Mouse (Mus musculus) right cerebral cortex, postnatal 10 days (tissue): ENCODE data around the gene Dlgap1.
A peak's percentile ranks its signal among the peaks of the same experiment; 100 is the strongest.

Experiments used
- DNase-seq, 2 experiments: peaks; one replicate each; pipeline ENCODE4 v3.0.0; 2021; ENCODE audit warnings: low spot score in 2 of 2

Gene Dlgap1

DNA sequence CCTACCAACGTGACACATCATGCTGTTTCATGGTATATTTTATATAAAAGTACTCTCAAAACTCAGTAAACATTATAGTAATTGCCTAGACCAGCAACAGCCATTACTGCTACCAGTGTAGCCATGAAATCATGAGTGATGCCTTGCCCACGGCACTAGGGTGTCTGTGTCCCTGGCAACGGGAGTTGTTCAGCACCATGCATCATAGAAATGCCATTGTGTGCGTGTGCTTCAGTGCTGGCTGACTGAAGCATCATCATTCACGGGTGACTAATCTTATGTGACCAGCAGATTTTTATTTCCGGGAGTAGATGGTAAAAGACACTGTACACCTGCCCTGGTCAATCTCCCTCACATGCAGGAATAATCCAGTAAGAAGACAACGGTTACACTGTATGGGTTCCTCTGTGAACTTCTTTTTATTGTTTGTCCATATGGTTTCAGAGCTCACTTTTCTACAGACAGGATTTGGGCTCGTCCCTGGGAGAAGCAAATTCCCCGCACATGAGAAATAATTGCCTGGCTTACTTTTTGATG lies 203.7 kb downstream of the Dlgap1 start:
- no peak for DNase-seq

DNA sequence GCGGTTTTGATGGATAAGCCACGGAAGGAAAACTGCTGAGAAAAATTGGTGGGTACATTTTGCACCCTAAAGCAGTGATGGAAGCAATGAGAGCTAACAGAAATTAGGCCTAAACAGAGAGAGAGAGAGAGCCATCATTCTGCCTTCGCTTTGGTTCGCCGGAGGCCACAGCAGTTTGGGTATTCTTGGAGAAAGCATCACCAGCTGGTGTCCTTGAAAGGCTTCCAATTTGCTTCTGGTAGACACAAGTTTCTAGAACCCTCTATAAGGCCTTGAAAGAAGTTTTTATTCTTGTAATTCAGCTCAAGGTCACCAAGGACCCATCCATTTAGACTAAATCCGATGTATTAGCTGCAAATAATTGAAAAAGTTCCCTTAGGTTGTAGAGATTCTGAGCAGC lies 205.0 kb downstream of the Dlgap1 start:
- peak; percentile 25 to 36 for DNase-seq

DNA sequence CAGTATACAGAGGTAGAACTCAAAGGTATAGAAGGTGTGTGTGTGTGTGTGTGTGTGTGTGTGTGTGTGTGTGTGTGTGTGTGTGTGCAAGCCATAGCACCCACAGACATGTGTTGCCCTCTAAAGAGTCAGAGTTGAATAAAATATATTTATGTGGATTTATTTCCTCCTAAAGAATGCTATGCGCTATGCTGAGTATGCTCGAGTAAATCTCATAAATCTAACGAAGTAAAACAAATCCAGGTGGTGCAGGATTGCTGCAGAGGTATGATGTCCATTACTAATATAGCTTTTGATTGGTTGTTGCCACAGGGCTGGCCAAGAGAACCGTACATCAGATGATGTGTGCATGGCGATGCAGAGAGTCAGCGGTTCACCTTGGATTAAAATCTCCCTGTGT lies 222.4 kb downstream of the Dlgap1 start:
- no peak for DNase-seq

DNA sequence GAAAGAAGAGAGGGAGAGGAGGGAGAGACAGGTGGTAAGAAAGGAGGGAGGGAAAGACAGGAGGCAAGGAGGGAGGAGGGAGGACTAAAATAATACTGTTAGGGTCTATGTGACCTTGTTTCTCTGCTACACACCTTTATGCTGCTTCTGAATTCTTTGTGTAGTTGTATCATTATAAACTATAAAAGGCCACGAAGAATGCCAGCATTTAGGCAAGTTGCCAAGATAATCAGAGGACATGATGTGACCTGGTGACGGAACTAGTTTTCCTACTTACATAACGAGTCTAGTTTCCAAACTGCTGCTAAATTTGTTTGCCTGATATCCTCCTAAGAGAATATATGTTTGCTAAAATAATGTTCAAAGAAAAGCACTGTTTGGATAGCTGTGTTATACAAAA lies 254.0 kb downstream of the Dlgap1 start:
- no peak for DNase-seq

DNA sequence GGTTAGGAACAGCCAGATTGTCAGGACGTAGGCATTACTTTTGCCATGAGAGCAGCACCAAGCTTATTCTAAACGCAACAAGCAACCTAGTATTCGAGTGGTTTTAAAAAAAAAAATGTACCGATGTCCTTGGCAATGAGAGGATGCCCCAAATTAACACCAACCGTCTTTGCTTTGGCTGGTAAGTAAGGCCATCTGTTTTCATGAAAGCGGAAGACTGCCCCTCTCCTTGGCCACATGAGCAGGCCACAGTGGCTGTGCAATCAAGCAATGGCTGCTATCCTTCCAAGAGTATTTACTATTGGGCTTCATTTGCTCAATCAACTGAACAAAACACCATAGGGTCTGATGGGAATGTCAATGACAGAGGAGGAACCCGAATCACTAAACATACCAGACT lies 278.5 kb downstream of the Dlgap1 start:
- DNase-seq: no peak

DNA sequence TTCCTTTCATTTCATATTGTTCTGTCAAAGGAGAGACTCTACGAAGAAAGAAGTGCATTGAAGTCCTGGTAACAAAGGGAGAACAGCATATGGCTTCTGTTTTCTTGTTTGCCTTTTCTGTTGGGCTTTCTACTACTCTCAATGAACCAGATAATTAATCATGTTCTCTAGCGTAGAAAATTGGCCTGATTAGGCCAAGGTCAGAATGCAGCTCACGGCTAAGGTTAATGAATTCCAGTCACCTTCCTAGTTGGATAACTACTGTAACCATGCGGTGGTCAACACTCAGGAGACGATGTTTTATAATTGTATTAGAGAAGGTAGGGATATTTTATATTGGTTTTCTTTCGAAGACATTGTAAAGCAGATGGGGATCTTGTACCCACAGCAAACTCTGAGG lies 279.4 kb downstream of the Dlgap1 start:
- DNase-seq: no peak

DNA sequence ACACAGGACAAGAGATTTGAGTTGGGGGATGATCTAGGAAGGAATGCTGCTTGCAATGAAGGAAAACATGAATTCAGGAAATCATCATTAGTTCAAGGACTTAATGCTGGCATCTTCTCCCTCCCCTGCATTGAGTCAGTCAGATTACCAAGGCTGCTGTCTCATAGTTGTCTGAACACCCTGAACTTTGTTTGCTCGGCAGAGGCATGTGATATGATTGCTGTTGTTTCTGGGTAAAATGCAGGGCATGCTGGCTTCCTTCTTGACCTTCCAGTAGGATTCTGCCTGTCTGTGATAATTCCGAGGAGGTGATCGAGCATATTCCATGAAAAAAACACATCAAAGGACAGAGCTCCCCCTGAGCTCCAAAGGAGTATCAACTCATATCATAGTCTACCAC lies 283.6 kb downstream of the Dlgap1 start:
- no peak for DNase-seq

DNA sequence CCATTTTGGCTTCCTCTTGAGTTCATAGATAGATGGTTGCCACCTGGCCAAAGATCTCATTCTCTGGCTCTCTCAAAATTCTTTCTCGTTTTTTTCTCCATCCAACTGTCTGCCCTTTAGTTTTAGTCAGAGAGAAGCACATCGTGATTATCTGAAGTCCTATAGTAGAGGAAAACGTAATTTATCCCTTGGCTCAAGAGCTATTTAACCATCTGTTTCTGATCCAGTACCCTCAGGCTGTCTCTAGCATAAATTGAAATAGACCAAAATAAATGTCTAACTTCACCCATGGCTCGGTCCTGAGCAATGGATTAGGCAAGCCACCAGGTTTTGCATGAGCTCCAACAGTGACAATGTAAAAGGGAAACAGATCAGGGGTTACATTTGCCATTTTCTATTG lies 287.5 kb downstream of the Dlgap1 start:
- DNase-seq: no peak

DNA sequence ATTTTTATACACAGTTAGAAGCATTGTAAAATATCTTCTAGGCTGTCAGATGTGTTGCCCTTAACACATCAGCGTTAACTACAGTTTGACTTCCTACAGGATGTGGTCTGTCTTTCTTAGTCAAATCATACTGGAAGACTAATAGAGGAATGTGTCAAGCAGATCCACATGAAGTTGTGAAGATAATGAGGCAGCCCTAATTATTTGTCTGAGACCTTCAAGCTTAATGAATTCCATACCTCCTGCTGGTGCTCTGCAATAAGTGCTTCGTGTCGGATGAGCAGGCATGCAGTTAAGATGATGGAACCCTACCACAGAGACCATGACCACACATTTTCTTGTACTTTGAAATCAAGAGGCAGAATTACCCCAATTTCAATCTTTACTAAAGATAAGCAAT lies 294.3 kb downstream of the Dlgap1 start:
- no peak for DNase-seq

DNA sequence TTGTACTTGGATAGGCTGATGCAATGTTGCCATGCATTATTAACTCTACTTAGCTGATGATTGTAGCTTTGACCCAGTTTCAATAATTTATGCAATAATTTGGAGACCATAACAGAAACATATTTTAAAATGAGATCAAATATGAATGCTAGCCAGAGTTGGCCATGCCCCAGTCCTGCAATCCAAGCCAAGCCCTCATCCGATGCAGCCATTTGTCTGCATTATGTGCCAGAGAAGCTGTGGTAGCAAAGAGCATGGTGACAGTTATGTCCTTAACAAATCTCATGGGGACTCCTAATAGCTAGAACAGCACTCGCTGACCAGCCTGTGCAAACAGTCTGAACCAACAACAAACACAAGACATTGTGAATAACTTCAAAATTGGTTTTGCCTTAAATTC lies 303.3 kb downstream of the Dlgap1 start:
- DNase-seq: no peak

DNA sequence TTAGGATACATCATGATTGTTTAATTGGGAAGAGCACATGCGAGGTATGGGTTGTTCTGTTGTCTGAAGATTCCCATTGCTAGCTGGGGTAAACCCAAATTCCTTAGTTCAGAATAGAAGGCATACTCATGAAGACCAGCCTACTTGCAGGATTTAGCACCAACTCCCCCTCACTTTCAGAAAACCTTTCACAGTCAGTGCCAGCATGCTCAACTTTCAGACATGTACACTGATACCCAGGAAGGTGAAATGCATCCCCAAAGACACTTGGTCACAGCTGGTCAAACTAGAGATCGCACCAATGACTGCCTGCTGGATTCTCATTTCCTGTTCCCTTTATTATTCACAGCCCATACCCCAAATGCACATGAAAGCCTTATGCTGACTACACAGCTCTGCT lies 318.8 kb downstream of the Dlgap1 start:
- DNase-seq: no peak

DNA sequence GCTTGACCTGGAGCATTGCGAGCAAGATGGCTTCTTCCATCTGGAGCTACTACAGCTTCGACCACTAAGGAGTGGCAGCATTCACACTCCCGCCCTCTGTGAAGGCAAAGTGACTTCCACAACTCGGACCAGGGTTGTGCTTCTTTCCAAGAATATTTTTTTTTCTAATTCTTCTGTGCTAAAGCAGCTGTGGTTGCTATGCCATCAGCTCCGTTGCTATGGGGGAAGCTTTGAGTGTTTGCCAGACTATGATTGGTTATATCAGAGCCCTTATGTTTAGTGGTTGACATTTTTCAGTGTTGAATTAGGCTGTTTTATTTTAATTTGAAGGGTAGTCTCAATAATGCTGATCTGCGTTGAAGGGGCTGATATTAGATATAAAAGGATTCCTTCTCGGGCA lies 325.2 kb downstream of the Dlgap1 start:
- peak; percentile 32 to 75 for DNase-seq

DNA sequence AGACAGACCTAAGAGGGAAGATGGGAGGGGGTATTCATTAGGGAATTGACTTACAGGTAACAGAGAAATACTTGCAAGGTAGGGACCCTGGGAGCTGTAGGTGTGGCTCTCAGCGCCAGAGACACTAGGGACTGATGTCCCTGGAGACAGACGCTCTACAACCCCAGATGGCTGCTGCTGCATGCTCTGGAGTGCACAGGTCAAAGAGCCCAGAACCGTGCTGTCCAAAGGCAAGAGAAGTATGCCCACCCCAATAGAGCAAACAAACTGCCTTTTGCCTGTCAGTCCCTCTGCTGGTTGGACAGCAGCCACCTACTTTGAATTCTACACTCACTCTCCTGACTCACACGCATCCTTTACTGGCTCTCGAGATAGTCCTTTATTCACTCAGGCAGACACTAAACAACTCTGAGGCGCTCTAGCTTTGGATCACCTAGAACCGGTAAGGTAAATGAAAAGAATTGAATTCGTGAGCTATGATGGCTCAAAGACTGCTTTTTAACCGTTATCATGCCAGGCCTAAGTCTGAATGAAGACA lies 333.1 kb downstream of the Dlgap1 start:
- DNase-seq: peak in 1 of 2 experiments; percentile 33

DNA sequence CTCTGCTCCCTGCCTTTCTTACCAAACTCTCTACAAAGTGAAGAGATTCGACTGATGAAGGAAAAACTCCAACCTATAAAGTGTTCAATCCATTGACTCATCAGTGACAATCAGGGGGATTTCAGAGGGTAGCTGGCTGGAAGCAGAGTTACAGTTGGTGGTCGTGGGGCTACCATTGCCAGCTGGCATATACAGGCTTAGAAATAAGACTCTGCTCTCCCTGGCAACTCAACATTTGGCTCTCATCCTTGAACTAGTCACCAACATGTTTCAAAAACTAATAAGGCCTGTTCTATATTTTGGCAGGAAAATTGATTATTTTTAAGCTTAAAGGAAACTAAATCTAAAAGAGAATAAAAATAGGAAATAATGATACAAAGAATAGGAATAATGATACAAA lies 333.8 kb downstream of the Dlgap1 start:
- no peak for DNase-seq

DNA sequence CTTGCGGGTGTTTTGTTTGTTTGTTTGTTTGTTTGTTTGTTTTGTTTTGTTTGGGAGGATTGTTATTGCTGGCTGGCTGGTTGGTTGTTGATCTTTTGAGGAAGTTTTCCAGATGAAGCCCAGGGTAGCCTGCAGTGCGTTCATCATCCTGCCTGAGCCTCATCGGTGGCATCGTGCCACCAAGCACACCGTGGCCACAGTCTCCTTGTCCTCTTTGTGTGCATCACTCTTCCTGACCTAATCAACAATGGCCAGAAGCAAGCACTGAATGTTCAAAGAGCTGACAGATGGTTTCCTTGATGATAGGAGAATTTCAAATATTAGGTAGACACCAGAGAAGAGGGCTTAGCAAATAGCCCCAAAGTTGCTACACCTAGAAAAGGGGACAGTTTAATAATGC lies 336.1 kb downstream of the Dlgap1 start:
- no peak for DNase-seq

DNA sequence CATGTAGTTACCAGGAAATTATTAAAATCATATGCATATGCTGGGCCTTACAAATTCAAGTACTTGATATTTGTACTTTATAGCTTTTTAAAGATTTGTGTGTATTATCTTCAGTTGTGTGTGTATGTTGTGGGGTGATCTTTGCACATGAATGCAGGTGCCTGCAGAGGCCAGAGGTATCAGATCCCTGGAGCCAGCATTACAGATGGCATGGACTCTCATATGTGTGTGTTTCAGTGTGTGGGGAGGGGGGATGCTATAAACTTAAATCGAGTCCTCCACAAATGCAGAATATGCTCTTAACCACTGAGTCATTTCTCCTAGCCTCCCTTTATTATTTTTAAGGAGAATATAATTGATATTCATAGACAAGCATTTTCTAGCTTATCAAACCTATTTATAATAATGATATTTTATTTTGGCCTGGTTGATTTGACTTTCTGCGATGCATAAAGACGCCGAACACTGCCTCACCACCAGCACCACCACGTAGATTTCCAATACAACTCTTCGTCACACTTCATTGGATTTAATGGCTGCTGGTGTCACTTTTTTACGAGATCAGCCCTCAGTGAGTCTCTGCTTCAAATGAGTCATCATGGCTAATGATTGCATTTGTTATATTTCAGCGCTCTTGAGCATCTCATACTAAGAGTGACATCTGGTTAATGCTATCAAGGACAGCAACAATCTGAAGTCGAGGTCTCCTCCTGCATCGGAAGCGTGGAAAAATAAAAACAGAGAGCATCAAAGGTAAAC lies 338.7 kb downstream of the Dlgap1 start:
- DNase-seq: peak in 1 of 2 experiments; percentile 15

DNA sequence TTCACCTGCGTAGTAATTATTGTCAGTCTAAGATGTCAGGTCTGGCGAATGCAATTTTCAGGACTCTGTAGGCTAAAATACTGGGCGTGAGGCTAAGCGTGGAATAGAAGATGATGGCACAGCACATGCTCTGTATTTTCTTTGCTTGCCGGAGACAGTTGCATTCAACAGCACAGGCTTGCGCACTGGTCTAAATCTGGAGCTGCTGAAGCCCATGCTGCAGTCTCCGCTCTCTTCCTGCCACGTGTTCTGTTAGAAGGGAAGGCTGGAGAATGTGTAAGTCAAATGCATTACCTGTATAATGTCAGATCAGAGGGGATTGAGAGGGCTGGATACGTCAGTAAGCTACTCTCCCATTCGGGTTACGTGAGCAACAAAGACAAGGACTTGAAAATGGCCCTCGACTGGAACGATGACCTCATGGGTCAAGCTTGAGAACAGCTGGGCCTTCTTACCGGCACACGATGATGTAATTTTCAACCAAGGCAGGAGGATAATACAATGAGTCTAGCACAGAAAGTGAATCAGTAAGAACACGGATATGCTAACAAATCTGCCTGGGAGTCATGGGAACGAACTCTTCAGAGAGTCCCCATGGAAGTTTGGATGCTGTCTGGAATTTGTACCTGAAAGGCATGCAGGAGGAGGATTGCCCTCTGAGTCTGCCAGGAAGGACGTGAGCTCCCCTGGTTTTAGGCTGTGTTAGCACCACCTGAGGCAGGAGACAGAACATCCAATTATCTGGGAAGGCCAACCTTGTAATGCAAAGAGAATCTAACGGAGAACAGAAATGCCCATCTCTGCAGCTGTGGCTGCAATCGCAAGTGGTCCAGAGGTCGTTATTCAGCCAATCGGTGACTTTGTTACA lies 339.7 kb downstream of the Dlgap1 start:
- peak; percentile 60 to 77 for DNase-seq

DNA sequence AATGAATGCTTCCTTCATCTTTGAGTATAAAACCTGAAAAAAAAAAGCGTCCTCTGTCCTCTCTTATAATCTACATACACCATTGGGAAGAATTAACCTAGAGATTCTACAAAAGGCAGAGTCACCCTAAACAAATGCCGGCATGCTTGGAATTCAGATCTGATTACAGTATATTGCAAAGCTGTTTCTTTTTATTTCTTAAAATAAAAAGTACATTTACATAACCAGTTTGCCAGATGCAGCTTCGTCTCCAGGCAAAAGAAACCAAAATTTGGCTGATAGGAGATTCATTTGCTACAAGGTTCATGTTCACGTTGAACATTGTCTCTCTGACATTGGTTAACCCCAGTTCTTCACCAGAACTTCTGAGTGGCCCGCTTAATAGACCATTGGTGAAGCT lies 347.5 kb downstream of the Dlgap1 start:
- no peak for DNase-seq

DNA sequence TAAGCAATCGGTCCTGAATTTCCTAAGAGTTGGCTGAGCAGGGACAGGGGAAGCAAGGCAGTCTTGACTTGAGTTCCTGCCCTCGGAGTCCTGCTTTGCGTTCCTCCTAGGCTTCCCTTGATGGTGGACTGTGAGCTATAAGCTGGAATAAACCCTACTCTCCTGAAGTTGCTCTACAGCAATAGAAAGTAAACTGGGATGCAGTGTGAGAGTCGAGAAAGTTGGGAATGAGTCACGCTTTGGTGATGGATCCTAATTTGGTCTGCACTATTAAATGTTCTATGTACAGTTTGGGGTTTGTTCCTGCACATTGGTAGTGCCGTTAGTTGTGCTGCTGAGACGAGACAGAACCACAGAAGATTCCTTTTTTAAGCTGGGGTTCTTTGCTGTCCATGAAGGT lies 348.9 kb downstream of the Dlgap1 start:
- peak in 1 of 2 experiments; percentile 11 for DNase-seq

DNA sequence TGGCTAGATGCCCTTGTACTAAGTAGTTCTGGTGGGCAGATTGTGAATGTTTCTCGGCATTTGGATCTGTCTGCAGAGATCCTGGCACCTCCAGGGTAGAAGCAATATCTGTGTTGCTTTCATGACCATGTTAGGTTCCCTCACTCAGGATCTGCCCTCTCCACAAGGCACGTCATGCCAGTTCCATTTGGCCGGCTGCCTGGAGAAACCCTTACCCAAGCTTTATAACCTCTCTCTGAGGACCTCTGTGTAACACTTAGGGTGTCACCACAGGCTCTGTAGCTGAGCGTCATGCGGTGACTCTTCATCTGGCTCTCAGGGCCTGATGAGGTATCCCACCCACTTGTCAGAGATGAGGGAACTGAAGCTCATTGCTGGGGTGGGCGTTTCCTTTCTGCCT lies 353.1 kb downstream of the Dlgap1 start:
- DNase-seq: peak in 1 of 2 experiments; percentile 21

DNA sequence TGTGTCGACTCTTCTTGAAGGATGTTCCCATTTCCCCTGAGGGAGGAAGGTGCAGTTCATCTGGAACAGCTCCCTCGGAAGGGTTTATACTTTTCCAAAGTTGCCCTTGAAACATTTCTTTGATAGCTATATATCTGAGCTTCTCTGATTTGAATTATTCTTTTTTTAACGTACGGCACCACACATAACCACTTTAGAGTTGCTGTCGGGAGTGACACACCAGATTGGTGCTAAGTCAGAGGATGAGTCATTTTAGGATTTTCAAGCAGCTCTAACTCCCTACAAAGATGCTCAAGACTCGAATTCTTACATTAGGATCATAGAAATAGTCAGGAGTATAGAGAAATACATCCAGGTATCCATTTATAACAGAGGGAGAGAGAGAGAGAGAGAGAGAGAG lies 364.6 kb downstream of the Dlgap1 start:
- DNase-seq: no peak

DNA sequence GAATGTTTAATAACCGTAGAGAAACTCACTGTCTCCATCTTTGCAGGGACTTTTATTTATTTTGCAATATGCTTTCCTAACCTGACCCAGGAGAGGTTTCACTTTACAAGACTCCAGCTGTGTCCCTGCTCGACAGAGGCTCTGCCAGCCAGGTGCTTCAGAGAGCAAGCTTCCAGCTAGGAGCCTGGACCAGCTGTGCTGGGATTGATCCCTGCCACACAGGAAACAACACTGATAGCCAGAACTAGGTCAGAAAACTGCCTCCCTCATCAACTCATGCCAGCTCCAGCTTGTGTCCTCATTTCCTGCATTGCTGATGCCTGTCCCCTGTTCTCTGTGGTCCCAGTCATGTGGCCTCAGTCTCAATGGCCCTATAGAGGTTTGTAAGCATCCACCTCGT lies 365.3 kb downstream of the Dlgap1 start:
- peak; percentile 30 to 55 for DNase-seq

DNA sequence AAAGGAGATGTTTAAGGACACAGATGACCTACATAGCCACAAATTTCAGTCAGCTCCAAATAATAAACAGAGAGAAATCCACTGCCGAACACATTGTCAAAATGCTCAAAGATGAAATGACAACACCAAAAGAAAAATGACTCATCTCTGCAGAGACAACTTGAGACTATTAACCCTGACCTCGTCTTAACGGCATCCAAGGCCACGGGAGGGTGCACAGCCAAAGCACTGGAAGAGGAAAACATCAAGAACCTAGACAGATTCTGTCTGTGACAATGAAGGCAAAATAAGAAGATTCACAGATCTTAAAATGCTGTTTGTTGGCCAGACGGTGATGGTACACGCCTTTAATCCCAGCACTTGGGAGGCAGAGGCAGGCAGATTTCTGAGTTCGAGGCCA lies 370.9 kb downstream of the Dlgap1 start:
- DNase-seq: no peak
